Mouse (Mus musculus) intestine, embryonic 15.5 days (tissue): ENCODE measurements around the gene Pam. TPM values are rescaled to one million over a fixed set of nuclear protein-coding genes. Genes with fewer than 3 reads are reported as not detected.

Experiments used
- ATAC-seq: fragments of 200-750 bp; cut with Nextera tagmentation; 2 replicates; pipeline ENCODE4 v1.8.0; 2017; ENCODE audit warnings: moderate TSS enrichment, moderate library complexity
- H3K27ac ChIP-seq: fragments of 300-500 bp; sonication (generic); 2 replicates; pipeline ENCODE4 v1.5.1; 2015; ENCODE audit warnings: mild to moderate bottlenecking, inconsistent platforms
- H3K27me3 ChIP-seq: fragments of 300-500 bp; sonication (generic); replicated peaks from 2 replicates; pipeline ENCODE4 v1.6.1; 2015; ENCODE audit warnings: inconsistent platforms
- H3K36me3 ChIP-seq: fragments of 300-500 bp; sonication (generic); 2 replicates; pipeline ENCODE4 v1.6.1; 2015; ENCODE audit warnings: inconsistent platforms
- H3K4me1 ChIP-seq: fragments of 300-500 bp; sonication (generic); replicated peaks from 2 replicates; pipeline ENCODE4 v1.6.1; 2015; ENCODE audit warnings: inconsistent platforms
- H3K4me2 ChIP-seq: fragments of 300-500 bp; sonication (generic); replicated peaks from 2 replicates; pipeline ENCODE4 v1.6.1; 2015; ENCODE audit warnings: mild to moderate bottlenecking, inconsistent platforms
- H3K4me3 ChIP-seq: fragments of 300-500 bp; sonication (generic); replicated peaks from 2 replicates; pipeline ENCODE4 v1.5.1; 2015; ENCODE audit warnings: inconsistent platforms
- H3K9ac ChIP-seq: fragments of 300-500 bp; sonication (generic); 2 replicates; pipeline ENCODE4 v1.6.1; 2015; ENCODE audit warnings: inconsistent platforms
- H3K9me3 ChIP-seq: fragments of 300-500 bp; sonication (generic); 2 replicates; pipeline ENCODE4 v1.6.1; 2016; ENCODE audit warnings: inconsistent platforms
- WGBS: fragments of 180-500 bp; shearing (Covaris S2); methylation state at CpG from one replicate; pipeline ENCODE4 v1.1.7; 2015; 5-methylcytosine and 5-hydroxymethylcytosine counted together
- polyA plus RNA-seq: library from polyadenylated mRNA; unstranded; fragments of >200 nt; fragmentation: Nextera tagmentation; extraction: Ambion mirVana; gene quantifications from 2 replicates; pipeline ENCODE4 v1.2.1, GENCODE M21; 2015

Gene Pam
- polyA plus RNA-seq, 1 experiment from 2014 or later: 60.8 TPM

- H3K27ac ChIP-seq: no peak overlapping the region
- no peak overlapping the region for H3K9ac ChIP-seq
- no peak overlapping the region for H3K4me2 ChIP-seq
- no peak for ATAC-seq
- no peaks in the 10 kb centered on the region for H3K27me3 ChIP-seq
- 84% methylated on average over 4 of the region's 4 CpGs for WGBS
- no peaks in the 10 kb centered on the region for H3K36me3 ChIP-seq
- 0 out of 2 replicates have a peak, but pooled peaks cover 3% of the 10 kb centered on the region for H3K4me1 ChIP-seq
- no peaks in the 10 kb centered on the region for H3K9me3 ChIP-seq
- no peak overlapping the region for H3K4me3 ChIP-seq
Measured at GRCm38 (mm10) chr1:98052775-98053174, 42.7 kb downstream of the Pam start.

- H3K27ac ChIP-seq: no peak overlapping the region
- no peak overlapping the region for H3K4me2 ChIP-seq
- ATAC-seq: peak; percentile 63; the same call in 1 of the 2 replicates
Measured at GRCm38 (mm10) chr1:98051039-98051438, 44.4 kb downstream of the Pam start.

GRCm38 (mm10) chr1:98049756-98050155 lies 45.7 kb downstream of the Pam start:
- H3K4me3 ChIP-seq: no peak overlapping the region
- no peaks in the 10 kb centered on the region for H3K9me3 ChIP-seq
- H3K4me1 ChIP-seq: 0 out of 2 replicates have a peak, but pooled peaks cover 4% of the 10 kb centered on the region
- no peaks in the 10 kb centered on the region for H3K36me3 ChIP-seq
- H3K27me3 ChIP-seq: no peaks in the 10 kb centered on the region
- H3K4me2 ChIP-seq: no peak overlapping the region
- ATAC-seq: no peak
- no peak overlapping the region for H3K27ac ChIP-seq
- no peak overlapping the region for H3K9ac ChIP-seq
- 84% methylated on average over 7 of the region's 7 CpGs for WGBS

More at GRCm38 (mm10) chr1:98051039-98051438, 44.4 kb downstream of the Pam start:
- no peaks in the 10 kb centered on the region for H3K27me3 ChIP-seq
- no peak overlapping the region for H3K4me3 ChIP-seq
- H3K9me3 ChIP-seq: no peaks in the 10 kb centered on the region
- H3K9ac ChIP-seq: no peak overlapping the region
- H3K4me1 ChIP-seq: 0 out of 2 replicates have a peak, but pooled peaks cover 4% of the 10 kb centered on the region
- no peaks in the 10 kb centered on the region for H3K36me3 ChIP-seq
- 44% methylated on average over 3 of the region's 3 CpGs for WGBS

GRCm38 (mm10) chr1:98048218-98048801 lies 47.1 kb downstream of the Pam start:
- Histone ChIP-seq H3K9ac (no peak overlapping the region), H3K27ac (no peak overlapping the region), H3K4me2 (no peak overlapping the region), H3K4me3 (no peak overlapping the region), H3K9me3 (no peaks in the 10 kb centered on the region), H3K4me1 (0 out of 2 replicates have a peak, but pooled peaks cover 4% of the 10 kb centered on the region), H3K27me3 (no peaks in the 10 kb centered on the region), H3K36me3 (no peaks in the 10 kb centered on the region)
- ATAC-seq: no peak
- 39% methylated on average over 5 of the region's 5 CpGs for WGBS

- no peak overlapping the region for H3K4me3 ChIP-seq
- WGBS: 25% methylated on average over 10 of the region's 10 CpGs
- no peak overlapping the region for H3K4me2 ChIP-seq
- 0 out of 2 replicates have a peak, but pooled peaks cover 4% of the 10 kb centered on the region for H3K4me1 ChIP-seq
- no peaks in the 10 kb centered on the region for H3K27me3 ChIP-seq
- no peaks in the 10 kb centered on the region for H3K36me3 ChIP-seq
- ATAC-seq: peak; percentile 82
- H3K27ac ChIP-seq: no peak overlapping the region
- no peak overlapping the region for H3K9ac ChIP-seq
- no peaks in the 10 kb centered on the region for H3K9me3 ChIP-seq
Measured at GRCm38 (mm10) chr1:98047284-98048217, 47.9 kb downstream of the Pam start.

- Histone ChIP-seq H3K36me3 (no peaks in the 10 kb centered on the region), H3K4me2 (no peak overlapping the region), H3K27me3 (no peaks in the 10 kb centered on the region), H3K27ac (no peak overlapping the region), H3K9me3 (no peaks in the 10 kb centered on the region), H3K4me3 (no peak overlapping the region), H3K4me1 (no peaks in the 10 kb centered on the region), H3K9ac (no peak overlapping the region)
- WGBS: 80% methylated on average over 2 of the region's 2 CpGs
- ATAC-seq: no peak
Measured at GRCm38 (mm10) chr1:98042425-98042824, 53.0 kb downstream of the Pam start.

- Histone ChIP-seq H3K27ac (no peak overlapping the region), H3K9me3 (no peaks in the 10 kb centered on the region), H3K27me3 (no peaks in the 10 kb centered on the region), H3K9ac (no peak overlapping the region), H3K36me3 (no peaks in the 10 kb centered on the region), H3K4me3 (no peak overlapping the region), H3K4me2 (no peak overlapping the region), H3K4me1 (no peaks in the 10 kb centered on the region)
- no peak for ATAC-seq
- WGBS: 79% methylated on average over 3 of the region's 3 CpGs
Measured at GRCm38 (mm10) chr1:98038252-98038651, 57.2 kb downstream of the Pam start.

GRCm38 (mm10) chr1:98035736-98036135 lies 59.7 kb downstream of the Pam start:
- H3K27ac ChIP-seq: no peak overlapping the region
- no peaks in the 10 kb centered on the region for H3K36me3 ChIP-seq
- no peaks in the 10 kb centered on the region for H3K27me3 ChIP-seq
- H3K9me3 ChIP-seq: no peaks in the 10 kb centered on the region
- no peaks in the 10 kb centered on the region for H3K4me1 ChIP-seq
- no peak overlapping the region for H3K9ac ChIP-seq
- H3K4me2 ChIP-seq: no peak overlapping the region
- no peak overlapping the region for H3K4me3 ChIP-seq
- 85% methylated on average over 2 of the region's 2 CpGs for WGBS
- no peak for ATAC-seq

GRCm38 (mm10) chr1:98031802-98032201 lies 63.6 kb downstream of the Pam start:
- whole genome bisulfite sequencing: 84% methylated on average over 8 of the region's 8 CpGs
- H3K36me3 ChIP-seq: no peaks in the 10 kb centered on the region
- H3K27ac ChIP-seq: no peak overlapping the region
- H3K4me3 ChIP-seq: no peak overlapping the region
- ATAC-seq: no peak
- H3K4me1 ChIP-seq: no peaks in the 10 kb centered on the region
- H3K4me2 ChIP-seq: no peak overlapping the region
- no peaks in the 10 kb centered on the region for H3K27me3 ChIP-seq
- no peak overlapping the region for H3K9ac ChIP-seq
- no peaks in the 10 kb centered on the region for H3K9me3 ChIP-seq

GRCm38 (mm10) chr1:98029025-98029424 lies 66.4 kb downstream of the Pam start:
- WGBS: 89% methylated on average over 5 of the region's 5 CpGs
- Histone ChIP-seq H3K27me3 (no peaks in the 10 kb centered on the region), H3K4me3 (no peak overlapping the region), H3K9me3 (no peaks in the 10 kb centered on the region), H3K4me1 (no peaks in the 10 kb centered on the region), H3K27ac (no peak overlapping the region), H3K9ac (no peak overlapping the region), H3K36me3 (no peaks in the 10 kb centered on the region), H3K4me2 (no peak overlapping the region)
- no peak for ATAC-seq

- Histone ChIP-seq H3K4me3 (no peak overlapping the region), H3K27ac (no peak overlapping the region), H3K27me3 (no peaks in the 10 kb centered on the region), H3K4me2 (no peak overlapping the region), H3K36me3 (no peaks in the 10 kb centered on the region), H3K9ac (no peak overlapping the region), H3K9me3 (no peaks in the 10 kb centered on the region), H3K4me1 (no peaks in the 10 kb centered on the region)
- 92% methylated on average over 5 of the region's 5 CpGs for WGBS
- no peak for ATAC-seq
Measured at GRCm38 (mm10) chr1:98028468-98028867, 67.0 kb downstream of the Pam start.

GRCm38 (mm10) chr1:98027959-98028358 lies 67.5 kb downstream of the Pam start:
- Histone ChIP-seq H3K27me3 (no peaks in the 10 kb centered on the region), H3K4me1 (no peaks in the 10 kb centered on the region), H3K9me3 (no peaks in the 10 kb centered on the region), H3K27ac (no peak overlapping the region), H3K36me3 (no peaks in the 10 kb centered on the region), H3K4me2 (no peak overlapping the region), H3K4me3 (no peak overlapping the region), H3K9ac (no peak overlapping the region)
- no peak for ATAC-seq
- 91% methylated on average over 4 of the region's 4 CpGs for WGBS
